Mouse (Mus musculus): Measurements from ENCODE around the gene Nhej1.

Gene Nhej1

DNA sequence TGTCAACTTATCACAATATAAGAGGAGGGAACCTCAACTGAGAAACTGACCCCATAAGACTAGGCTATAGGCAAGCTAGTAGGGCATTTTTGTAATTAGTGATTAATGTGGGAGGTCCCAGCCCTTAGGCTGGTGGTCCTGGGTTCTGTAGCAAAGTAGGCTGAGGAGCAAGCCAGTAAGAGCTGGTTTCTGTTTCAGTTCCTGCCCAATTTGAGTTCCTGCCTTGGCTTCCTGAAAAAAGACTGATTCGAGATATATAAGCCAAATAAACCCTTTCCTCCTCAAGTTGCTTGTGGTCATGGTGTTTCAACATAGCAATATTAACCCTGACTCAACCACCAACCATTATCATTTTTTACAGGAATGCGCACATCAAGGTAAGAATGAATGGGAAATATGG lies 127.8 kb downstream of the Nhej1 start:
- no peak for DNase-seq (ENCODE audit: extremely low read depth, low read depth, low spot score)

DNA sequence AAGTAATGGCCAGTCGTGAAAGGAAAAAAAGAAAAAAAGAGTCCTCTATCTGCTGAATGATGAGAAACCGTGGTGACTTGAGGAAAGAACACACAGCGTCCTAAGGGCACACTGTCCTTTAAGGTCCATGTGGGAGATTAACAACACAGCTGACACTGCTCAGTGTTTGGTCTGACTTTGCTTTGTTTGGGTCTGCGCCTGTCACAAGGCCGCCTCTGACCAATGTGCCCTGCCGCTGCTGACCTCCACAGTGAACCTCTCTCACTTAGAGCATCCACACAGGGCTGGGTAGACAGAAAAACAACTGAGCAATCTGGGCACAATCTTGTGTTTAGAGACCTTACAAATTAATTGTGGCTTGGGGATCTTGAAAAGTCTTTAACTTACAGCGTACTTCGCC lies 148.0 kb downstream of the Nhej1 start:
- no peak for DNase-seq (ENCODE audit: extremely low read depth, low read depth, low spot score)

DNA sequence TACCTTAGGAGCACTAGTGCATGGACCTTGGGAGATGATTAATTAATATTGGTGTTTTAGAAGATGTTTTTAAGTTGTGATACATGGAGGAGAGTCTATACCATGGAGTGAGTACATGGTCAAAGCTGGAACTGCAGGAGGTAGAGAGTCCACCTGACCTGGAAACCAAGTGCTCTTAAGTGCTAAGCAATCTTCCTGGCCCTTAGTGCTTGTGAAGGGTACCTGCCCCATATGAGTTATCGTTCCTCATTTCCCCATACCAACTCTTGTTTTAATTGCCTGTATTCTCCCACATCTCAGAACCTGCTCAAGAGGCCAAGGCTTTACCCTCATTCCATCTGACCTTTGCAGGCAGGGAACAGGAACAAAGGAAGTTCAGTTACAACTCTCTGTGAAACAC lies 149.1 kb downstream of the Nhej1 start:
- no peak for DNase-seq (ENCODE audit: extremely low read depth, low read depth, low spot score)

DNA sequence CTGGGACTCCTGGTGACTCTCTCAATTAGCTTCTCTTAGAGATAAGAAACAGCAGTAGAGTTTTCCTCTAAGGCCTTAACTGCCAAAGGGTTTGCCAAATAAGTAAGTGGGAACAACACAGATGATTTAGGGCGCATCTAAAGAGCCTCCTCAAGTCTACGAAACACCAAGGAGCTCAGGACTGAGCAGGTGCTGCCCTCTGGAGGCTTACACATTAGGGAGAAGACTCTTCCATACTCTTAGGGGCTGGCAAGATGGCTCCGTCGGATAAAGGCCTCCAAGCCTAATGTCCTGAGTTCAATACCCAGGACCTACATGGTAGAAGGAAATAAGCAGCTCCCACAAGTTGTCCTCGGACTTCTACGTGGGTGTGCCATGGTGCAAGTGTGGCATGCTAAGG lies 151.4 kb downstream of the Nhej1 start:
- no peak for DNase-seq (ENCODE audit: extremely low read depth, low read depth, low spot score)

DNA sequence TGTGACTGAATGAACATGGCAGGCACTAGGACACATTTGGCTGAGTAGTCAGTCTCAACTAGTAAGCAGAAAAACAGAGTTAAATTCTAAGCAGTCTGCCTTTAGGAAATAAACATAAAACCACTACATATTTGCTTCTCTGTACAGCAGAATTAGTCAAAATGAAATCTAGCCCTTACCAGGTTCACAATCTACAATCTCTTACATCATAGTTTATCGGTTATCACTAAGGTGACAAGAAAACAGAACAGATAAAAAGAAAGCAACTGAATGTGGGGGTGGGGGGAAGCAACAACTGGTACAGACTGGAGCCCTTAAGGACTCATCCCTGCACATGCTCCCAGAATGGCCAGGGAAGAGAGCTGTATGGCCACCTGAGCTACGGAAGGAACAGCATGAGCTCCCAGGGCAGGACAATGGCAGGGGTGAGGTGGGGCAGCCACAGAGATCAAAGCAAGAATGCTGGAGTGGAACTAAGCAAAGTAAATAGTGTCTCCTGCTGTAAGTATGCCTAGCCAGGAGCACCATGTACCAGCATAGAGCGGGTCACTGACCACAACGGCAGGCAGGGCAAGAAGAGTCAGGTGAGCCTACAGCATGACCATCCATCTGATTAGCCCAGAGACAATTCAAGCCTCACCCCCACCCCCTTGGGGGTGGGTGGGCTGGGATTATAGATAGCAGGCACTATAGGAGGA lies 153.5 kb downstream of the Nhej1 start:
- DNase-seq (ENCODE audit: extremely low read depth, low read depth, low spot score): no peak

DNA sequence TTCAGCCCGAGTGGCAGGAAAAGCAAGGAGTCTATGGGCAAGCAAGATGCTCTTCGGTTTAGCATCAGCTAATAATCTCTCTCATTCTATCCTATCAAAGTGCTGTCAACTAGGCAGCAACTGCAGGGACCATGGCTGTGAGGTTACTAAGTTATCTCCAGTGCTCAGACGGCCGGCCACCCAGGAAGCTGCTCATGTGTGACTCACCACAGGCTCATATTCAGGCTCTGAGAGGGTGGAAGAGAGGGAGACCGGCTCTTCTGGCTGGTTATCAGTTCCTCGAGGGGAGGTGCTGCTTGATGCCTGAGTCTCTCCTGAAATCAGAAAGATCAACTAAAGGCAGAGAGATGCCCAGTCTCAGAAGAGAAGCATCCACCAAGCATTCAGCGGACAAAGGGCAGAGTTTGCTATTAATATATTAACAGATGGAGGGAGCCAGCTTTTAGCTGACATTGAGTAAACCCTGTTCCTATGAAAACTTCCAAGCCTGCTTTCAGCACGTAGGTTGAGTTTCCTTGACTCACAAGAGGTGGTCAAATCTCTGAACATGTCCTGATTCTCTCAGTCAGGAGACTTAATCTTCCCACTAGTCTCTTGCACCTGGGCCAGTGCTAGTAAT lies 156.9 kb downstream of the Nhej1 start:
- no peak for DNase-seq (ENCODE audit: extremely low read depth, low read depth, low spot score)

DNA sequence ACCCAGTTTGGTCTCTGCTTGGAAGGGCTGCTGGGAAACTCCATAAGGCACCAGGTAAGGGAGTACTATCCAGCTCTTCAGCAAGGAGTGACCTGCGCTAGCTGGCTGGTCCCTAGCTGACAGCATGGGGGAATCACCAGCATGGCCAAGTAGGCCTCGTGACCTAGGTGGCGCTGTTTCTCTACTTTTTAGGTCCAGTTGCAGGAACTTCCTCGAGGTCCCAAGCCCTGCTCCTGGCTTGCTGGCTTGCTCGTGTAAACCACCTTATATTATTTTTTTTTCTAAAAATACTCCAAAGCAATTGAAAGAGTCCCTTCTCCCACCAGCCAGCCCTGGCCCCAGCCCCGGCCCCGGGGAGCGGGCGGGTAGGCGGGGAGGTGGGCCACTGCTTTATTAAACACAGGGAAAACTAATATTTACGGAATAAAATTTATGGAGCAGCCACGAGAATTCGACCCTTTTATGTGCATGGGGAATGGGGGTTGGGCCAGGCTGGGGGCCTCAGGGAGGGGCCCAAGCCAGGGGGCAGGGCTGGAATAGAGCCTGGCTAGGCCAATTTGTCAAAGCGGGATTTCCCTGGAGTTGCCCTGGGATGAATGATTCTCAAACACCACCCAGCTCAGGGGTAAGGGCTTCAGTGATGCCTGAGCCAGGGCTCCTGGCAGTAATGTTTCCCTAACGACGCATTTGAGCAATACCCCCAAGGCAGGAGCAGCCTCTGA lies 160.3 kb downstream of the Nhej1 start:
- no peak for DNase-seq (ENCODE audit: extremely low read depth, low read depth, low spot score)

DNA sequence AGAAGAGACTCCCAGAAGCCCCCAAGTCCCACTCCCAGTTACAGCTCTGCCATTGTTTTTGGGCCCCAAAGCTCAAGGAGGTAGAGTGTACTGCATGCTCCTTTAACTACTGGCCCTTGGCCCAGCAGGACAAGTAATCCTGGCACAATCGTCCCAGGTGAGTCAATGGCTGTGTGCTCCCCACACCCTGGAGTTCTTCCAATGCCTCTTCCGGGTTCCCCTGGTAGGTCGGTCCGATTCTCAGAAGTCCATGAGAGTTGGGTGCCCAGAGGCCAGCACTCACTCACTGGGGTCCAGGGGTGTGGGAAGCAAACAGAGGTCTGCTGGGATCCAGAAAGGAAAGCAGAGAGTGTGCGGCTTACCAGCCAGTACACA lies 162.2 kb downstream of the Nhej1 start:
- DNase-seq (ENCODE audit: extremely low read depth, low read depth, low spot score): peak; percentile 5

DNA sequence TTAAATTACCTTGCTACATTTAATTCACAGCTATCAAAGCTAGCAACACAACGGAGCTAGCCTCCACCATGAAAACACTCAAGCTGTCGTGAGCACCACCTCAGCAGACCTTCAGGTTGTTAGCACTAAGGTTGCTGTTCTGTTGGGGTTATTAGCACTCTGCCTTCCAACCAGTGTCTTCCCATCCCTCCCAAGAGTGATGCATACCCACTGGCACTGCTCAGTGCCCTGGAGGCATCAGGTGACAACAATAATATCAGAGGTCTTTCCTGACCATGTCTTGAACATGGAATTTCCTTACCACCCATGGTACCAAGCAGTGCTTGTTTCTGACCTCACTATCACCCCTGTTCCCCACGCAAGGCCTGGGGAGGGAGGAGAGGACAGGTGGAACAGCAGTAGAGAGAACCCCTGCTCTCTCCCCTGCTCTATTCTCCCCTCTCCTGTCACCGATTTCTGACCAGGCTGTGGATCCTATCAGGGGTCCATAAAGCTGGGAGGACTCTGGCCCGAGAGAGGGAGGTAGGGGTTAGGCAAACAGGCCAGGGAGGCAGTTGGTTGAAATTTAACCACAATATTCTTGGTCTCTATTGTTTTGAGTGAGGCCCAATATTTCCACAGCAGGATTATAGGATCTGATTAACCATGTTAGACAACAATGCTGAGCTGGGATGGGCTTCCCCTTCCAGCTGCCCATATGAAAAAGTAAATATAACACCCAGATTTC lies 162.7 kb downstream of the Nhej1 start:
- DNase-seq (ENCODE audit: extremely low read depth, low read depth, low spot score): no peak

DNA sequence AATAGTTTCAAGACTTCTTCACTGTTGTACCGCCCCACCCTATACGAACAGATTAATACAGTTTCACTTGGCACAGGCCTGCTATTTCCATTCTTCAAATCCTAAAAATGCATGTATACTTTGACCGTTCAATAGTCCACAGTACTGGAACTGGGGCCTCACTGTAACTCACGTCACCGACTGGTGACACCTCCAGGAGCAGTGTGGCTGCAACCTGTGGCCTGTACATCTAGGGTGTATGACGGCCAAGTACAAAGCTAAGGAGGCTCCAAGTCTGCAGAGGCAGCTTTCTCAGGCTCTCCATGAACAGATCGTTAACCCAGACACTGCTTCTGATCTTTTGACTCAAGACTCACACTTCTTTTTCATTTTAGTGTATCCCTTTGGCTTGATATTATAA lies 163.3 kb downstream of the Nhej1 start:
- no peak for DNase-seq (ENCODE audit: extremely low read depth, low read depth, low spot score)

DNA sequence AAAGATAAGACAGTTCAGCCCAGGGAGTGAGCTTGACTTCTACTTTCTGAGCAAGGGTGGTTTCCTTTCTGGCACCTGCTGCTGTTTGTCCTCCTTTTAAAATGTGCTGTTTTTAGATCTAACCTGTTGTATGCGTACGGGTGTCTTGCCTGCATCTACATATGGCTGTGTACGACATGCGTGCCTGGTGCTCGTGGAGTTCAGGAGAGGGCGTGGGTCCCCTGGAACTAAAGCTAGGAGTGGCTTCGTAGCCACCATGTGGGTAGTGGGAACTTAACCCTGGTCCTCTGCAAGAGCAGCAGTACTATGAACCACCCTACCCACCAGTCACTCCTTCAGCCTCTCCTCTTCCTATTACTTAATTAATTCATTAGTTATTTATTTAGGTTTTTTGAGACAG lies 164.9 kb downstream of the Nhej1 start:
- DNase-seq (ENCODE audit: extremely low read depth, low read depth, low spot score): no peak

DNA sequence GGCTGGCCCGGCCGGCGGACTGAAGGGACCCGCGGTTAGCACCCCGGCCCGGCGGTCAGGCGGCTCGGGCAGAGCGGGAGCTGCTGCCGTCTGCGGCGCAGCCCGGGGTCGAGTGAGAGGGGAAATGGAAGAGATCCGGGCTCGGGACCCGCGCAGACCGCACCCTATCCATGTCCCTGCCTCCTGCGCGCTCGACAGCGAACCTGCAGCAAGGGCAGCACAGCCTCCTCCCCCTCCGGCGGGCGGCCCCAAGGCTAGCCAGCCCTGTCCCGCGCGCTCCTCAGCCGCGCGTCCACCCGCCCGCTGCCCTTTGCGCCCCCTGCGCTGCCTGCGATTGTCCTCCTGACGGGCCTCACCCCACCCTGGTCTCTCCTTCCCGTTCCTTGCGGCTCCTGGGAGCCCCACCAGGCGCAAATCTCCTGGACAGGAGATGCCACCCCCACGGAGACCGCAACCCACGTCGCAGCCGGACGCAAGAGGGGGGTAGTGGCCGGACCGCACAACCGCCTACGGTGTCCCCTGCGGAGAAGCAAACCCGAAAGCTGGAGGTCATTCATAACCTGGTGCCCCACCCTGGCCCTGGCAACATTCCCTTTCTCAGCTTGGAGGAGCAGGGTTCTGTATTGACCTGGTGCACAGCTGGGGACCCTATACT lies 173.3 kb downstream of the Nhej1 start, which contains the start of gene Ihh:
Gene Ihh, minus strand, starts transcription at position 117 of the 655 bp plus-strand sequence.
- no peak for DNase-seq (ENCODE audit: extremely low read depth, low read depth, low spot score)

DNA sequence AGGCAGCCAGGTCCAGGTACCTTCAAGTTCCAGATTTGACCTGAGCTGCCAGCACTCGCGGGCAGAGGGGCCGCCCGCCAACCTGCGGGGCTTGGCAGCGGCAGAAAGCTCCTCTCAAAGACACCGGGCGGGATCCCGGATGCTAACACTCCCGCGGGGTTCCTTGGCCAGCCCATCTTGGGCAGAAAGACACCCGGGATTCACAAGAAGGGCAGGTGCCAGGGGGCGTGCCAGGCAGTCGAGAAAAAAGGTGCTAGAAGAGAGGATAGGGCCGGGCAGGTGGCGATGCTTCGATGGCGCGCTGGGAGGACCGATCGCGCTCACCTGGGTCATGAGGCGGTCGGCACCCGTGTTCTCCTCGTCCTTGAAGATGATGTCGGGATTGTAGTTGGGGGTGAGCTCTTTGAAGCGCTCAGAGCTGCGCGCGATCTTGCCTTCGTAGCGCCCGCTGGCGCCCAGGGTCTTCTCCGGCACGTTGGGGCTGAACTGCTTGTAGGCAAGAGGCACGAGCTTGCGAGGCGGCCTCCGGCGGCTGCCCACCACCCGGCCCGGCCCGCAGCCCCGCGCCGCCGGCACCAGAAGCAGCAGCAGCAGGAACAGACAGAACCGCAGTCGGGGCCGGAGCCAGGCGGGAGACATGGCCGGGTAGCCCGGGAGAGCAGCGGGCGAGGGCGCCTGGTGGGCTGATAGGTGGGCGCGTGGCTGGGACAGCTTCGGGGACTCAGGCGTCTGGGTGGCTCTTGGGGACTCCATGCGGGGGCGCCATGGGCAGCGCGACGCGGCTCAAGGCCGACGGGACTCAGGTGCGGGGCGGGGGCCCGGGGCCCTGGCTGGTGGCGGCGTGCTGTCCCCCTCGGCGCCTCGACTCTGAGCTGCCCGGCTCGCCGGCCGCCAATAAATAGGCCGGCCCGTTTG lies 174.2 kb downstream of the Nhej1 start:
- no peak for DNase-seq (ENCODE audit: extremely low read depth, low read depth, low spot score)

DNA sequence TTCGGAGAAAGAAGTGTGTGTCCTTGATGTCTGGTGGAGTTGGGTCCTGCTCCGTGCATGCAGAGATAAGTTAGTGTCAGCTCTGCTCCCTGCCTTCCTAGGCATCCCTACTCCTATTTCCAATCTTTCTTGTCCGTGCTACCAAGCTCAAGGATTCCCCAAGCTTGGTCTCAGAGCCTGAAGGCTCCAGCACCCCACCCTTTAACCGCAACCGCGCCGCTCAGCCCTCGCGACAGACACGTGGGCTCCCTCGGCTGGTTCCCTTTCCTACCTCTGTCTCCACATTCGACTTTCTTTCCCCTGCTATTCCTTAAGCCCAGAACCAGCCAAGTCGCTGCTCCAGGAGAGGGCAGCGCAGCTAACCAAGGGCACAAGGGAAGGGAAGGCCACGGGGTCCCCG lies 174.9 kb downstream of the Nhej1 start:
- no peak for DNase-seq (ENCODE audit: extremely low read depth, low read depth, low spot score)

DNA sequence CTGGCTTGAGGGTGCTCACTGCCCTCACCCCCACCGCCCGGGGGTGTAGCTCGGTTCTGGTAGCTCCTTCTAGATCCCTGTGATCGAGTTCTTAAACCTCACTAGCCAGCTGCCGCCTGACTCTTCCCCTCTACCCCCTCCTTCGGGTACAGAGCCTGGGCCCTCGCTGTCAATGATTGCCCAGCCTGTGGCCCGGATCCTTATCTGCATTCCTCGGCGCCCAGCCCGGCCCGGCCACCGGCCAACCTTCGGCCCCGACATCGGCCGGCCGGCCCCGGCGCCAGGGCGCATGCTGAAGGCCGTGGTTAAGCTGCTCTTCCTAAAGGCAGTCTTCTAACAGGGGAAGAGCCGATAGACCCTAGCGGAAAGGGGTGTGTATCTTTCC lies 175.3 kb downstream of the Nhej1 start:
- no peak for DNase-seq (ENCODE audit: extremely low read depth, low read depth, low spot score)

DNA sequence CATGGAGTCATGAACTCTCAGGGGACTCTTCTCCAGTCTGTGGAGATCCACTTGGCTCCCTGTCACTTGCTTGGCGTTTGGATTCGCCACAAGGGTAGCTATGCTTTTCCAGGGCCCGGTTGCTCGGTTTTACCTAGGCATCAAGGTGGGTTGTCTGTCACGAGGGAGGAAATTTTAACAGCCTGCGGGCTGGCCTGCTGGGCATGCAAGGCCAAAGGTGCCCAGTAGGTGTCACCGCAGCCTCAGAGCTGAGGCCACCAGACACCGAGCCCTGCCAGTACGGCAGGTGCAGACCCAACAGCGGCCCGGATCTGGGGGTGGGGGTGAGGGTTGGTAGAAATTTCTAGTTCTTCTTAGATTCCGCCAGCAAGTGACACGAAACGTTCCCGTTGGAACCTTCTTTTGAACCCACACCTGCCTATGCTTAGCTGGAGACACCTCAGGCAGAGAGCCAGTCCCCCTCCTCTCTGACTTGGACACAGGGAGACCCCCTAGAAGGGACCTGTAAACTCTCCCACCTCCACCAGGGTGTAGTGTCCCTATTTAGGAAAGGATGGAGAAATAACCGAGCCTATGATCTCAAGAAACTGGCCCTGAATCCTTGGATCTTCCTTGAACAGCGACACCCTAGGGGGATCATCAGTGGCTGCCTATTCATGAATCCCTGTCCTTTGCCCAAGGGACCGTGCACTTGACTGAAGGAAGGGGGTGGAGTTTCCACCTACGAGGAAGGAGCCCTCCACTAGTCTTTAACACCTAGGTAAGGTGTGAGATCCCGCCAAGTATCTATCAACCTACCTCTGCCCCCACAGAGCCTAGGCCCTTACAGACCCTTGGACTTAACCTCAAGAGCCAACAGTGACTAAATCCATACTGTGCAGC lies 176.0 kb downstream of the Nhej1 start:
- DNase-seq (ENCODE audit: extremely low read depth, low read depth, low spot score): no peak

DNA sequence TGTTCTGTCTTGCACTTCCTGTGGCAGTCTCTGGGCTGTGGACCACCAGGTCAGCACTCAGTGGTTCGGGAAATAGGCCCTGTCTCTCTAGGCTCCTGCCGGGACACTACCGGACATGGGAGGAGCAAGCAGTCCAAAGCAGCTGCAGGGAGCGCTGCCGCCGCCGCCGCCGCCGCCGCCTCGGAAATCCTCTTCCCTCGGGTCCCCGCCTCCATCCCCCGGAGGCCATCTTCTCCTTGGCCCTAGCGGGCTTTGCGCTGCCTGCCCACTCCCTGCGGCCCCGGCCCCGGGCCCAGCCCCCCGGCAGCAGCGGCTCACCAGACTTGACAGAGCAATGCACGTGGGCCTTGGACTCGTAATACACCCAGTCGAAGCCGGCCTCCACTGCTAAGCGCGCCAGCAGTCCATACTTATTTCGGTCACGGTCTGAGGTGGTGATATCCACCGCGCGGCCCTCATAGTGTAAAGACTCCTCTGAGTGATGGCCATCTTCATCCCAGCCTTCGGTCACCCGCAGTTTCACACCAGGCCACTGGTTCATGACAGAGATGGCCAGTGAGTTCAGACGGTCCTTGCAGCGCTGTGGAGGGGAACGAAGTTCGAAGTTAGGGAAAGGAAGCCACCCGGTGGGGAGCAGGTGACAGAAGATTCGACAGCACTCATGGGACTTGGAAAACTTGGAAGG lies 176.9 kb downstream of the Nhej1 start:
- DNase-seq (ENCODE audit: extremely low read depth, low read depth, low spot score): no peak

DNA sequence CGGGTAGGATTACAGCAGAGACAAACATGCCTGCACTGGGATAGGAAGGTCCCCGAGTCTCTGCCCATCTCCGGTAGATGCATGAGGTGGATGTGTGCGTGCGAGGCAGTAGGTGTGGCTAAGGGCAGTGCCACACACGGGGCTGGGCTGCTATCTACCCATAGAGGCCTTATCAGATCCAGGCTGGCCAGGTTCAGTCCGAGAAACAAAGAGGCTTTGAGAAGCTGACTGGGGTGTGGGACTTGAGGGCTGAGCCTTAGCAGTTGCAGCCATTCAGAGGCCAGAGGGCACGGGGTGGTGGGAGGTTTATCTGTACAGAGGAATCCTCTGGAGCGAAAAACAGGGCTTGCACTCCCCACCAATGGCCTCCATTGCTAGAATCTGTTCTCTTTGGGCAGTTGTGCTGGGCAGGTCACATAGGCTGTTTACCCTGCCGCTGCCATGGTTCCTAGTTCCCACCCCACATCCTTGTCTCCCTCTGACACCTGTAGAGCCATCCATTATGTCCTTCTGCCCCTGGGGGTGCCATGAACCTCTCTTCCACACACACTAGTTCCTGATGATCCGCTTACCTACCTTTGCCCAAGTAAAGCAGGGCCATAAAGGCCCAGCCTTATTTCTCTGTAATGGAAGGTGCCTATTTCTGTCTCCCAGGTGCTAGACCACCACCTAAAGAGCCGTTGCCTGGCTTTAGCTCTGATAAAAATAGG lies 183.2 kb downstream of the Nhej1 start:
- no peak for DNase-seq (ENCODE audit: extremely low read depth, low read depth, low spot score)
